Mouse (Mus musculus) forebrain, embryonic 13.5 days (tissue): ENCODE data around the gene Hbb-bh1. TPM values are rescaled to one million over a fixed set of nuclear protein-coding genes. Genes with fewer than 3 reads are reported as not detected.
"Not testable (repeated sequence)": the region's sequence is repeated elsewhere in the genome, so short reads cannot be mapped to it uniquely, and the experiment has no call there.

ENCODE experiments used
- ATAC-seq: fragments of 200-750 bp; cut with Nextera tagmentation; 2 replicates; pipeline ENCODE4 v1.8.0; 2017
- H3K27ac ChIP-seq: fragments of 300-500 bp; sonication (generic); 2 replicates; pipeline ENCODE4 v1.5.1; 2015; ENCODE audit warnings: inconsistent platforms, mild to moderate bottlenecking, moderate library complexity
- H3K27me3 ChIP-seq: fragments of 300-500 bp; sonication (generic); 2 replicates; pipeline ENCODE4 v1.6.1; 2015; ENCODE audit warnings: mild to moderate bottlenecking, inconsistent platforms
- H3K36me3 ChIP-seq: fragments of 300-500 bp; sonication (generic); 2 replicates; pipeline ENCODE4 v1.6.1; 2015; ENCODE audit warnings: mild to moderate bottlenecking, inconsistent platforms; ENCODE audit not compliant: poor library complexity, severe bottlenecking
- H3K4me1 ChIP-seq: fragments of 300-500 bp; sonication (generic); 2 replicates; pipeline ENCODE4 v1.6.1; 2015; ENCODE audit warnings: inconsistent platforms
- H3K4me2 ChIP-seq: fragments of 300-500 bp; sonication (generic); 2 replicates; pipeline ENCODE4 v1.6.1; 2015; ENCODE audit warnings: inconsistent platforms, mild to moderate bottlenecking, moderate library complexity
- H3K4me3 ChIP-seq: fragments of 300-500 bp; sonication (generic); 2 replicates; pipeline ENCODE4 v1.5.1; 2015; ENCODE audit warnings: mild to moderate bottlenecking, inconsistent platforms
- H3K9ac ChIP-seq: fragments of 300-500 bp; sonication (generic); 2 replicates; pipeline ENCODE4 v1.6.1; 2015; ENCODE audit warnings: mild to moderate bottlenecking, inconsistent platforms
- H3K9me3 ChIP-seq: fragments of 300-500 bp; sonication (generic); replicated peaks from 2 replicates; pipeline ENCODE4 v1.6.1; 2016; ENCODE audit warnings: inconsistent platforms
- WGBS: fragments of 180-500 bp; shearing (Covaris S2); methylation state at CpG from one replicate; pipeline ENCODE4 v1.1.7; 2015; 5-methylcytosine and 5-hydroxymethylcytosine counted together
- polyA plus RNA-seq: library from polyadenylated mRNA; unstranded; fragments of >200 nt; fragmentation: Nextera tagmentation; extraction: Ambion mirVana; gene quantifications from 2 replicates; pipeline ENCODE4 v1.2.1, GENCODE M21; 2015

The Hbb-bh1 gene
- polyA plus RNA-seq, 1 experiment from 2014 or later: 32.1 TPM

GRCm38 (mm10) chr7:103840268-103840667 is 2.7 kb downstream of the Hbb-bh1 start, which contains the start of gene Hbb-bh2:
TSS of gene Hbb-bh2 (minus strand) at chr7:103840520.
- WGBS: 74% methylated on average over 3 of the region's 3 CpGs

GRCm38 (mm10) chr7:103827808-103828207 is 15.2 kb downstream of the Hbb-bh1 start, which contains the start of gene Hbb-bs:
TSS of gene Hbb-bs (minus strand) at chr7:103828096.
- no peak within 1 kb of the TSS for H3K4me2 ChIP-seq
- no peak within 1 kb of the TSS for H3K9ac ChIP-seq
- no peaks in the 10 kb centered on the region for H3K27me3 ChIP-seq
- 97% methylated on average over 4 of the region's 4 CpGs for WGBS
- H3K9me3 ChIP-seq: no peaks in the 10 kb centered on the region
- no peaks in the 10 kb centered on the region for H3K36me3 ChIP-seq
- no peak within 1 kb of the TSS for H3K27ac ChIP-seq
- no peak for ATAC-seq
- H3K4me3 ChIP-seq: no peak within 1 kb of the TSS
- H3K4me1 ChIP-seq: no peaks in the 10 kb centered on the region

More at GRCm38 (mm10) chr7:103840268-103840667, 2.7 kb downstream of the Hbb-bh1 start, which contains the start of gene Hbb-bh2:
- ATAC-seq: no peak
- H3K27ac ChIP-seq: no peak within 1 kb of the TSS
- H3K4me1 ChIP-seq: no peaks in the 10 kb centered on the region
- H3K27me3 ChIP-seq: no peaks in the 10 kb centered on the region
- H3K4me2 ChIP-seq: no peak within 1 kb of the TSS
- no peak within 1 kb of the TSS for H3K9ac ChIP-seq
- H3K36me3 ChIP-seq: no peaks in the 10 kb centered on the region
- no peak within 1 kb of the TSS for H3K4me3 ChIP-seq
- H3K9me3 ChIP-seq: no peaks in the 10 kb centered on the region

GRCm38 (mm10) chr7:103827139-103827538 is 15.8 kb downstream of the Hbb-bh1 start:
- whole genome bisulfite sequencing: no CpG with 5 or more reads among the region's 2 CpGs
- H3K9ac ChIP-seq, H3K36me3 ChIP-seq, ATAC-seq, H3K9me3 ChIP-seq, H3K27me3 ChIP-seq, H3K4me1 ChIP-seq, H3K27ac ChIP-seq, H3K4me3 ChIP-seq, H3K4me2 ChIP-seq: not testable (repeated sequence)

GRCm38 (mm10) chr7:103826255-103826887 is 16.6 kb downstream of the Hbb-bh1 start:
- ATAC-seq: no peak
- 66% methylated on average over 3 of the region's 3 CpGs for WGBS
- Histone ChIP-seq H3K4me1 (no peaks in the 10 kb centered on the region), H3K27me3 (no peaks in the 10 kb centered on the region), H3K9ac (no peak overlapping the region), H3K4me2 (no peak overlapping the region), H3K4me3 (no peak overlapping the region), H3K9me3 (no peaks in the 10 kb centered on the region), H3K27ac (no peak overlapping the region), H3K36me3 (no peaks in the 10 kb centered on the region)

GRCm38 (mm10) chr7:103825536-103826254 is 17.3 kb downstream of the Hbb-bh1 start:
- no peak for ATAC-seq
- Histone ChIP-seq H3K4me3 (no peak overlapping the region), H3K36me3 (no peaks in the 10 kb centered on the region), H3K9me3 (no peaks in the 10 kb centered on the region), H3K4me2 (no peak overlapping the region), H3K27ac (no peak overlapping the region), H3K9ac (no peak overlapping the region), H3K4me1 (no peaks in the 10 kb centered on the region), H3K27me3 (no peaks in the 10 kb centered on the region)
- WGBS: 92% methylated on average over 3 of the region's 3 CpGs

- no peak for ATAC-seq
- no peaks in the 10 kb centered on the region for H3K27me3 ChIP-seq
- H3K9me3 ChIP-seq: no peaks in the 10 kb centered on the region
- H3K4me1 ChIP-seq: no peaks in the 10 kb centered on the region
- H3K27ac ChIP-seq: no peak overlapping the region
- no peak overlapping the region for H3K4me3 ChIP-seq
- 86% methylated on average over 2 of the region's 2 CpGs for WGBS
- no peak overlapping the region for H3K4me2 ChIP-seq
- no peak overlapping the region for H3K9ac ChIP-seq
- no peaks in the 10 kb centered on the region for H3K36me3 ChIP-seq
Measured at GRCm38 (mm10) chr7:103824597-103824996, 18.4 kb downstream of the Hbb-bh1 start.

- not testable (repeated sequence) for H3K4me3 ChIP-seq, H3K36me3 ChIP-seq, H3K4me2 ChIP-seq, H3K27ac ChIP-seq, ATAC-seq, H3K9ac ChIP-seq, H3K4me1 ChIP-seq, H3K9me3 ChIP-seq, H3K27me3 ChIP-seq
- 80% methylated on average over 1 of the region's 2 CpGs for WGBS
Measured at GRCm38 (mm10) chr7:103815085-103815484, 27.9 kb downstream of the Hbb-bh1 start.

GRCm38 (mm10) chr7:103813766-103814165 is 29.2 kb downstream of the Hbb-bh1 start, which contains the start of gene Hbb-bt:
TSS of gene Hbb-bt (minus strand) at chr7:103813996.
- no peak for ATAC-seq
- H3K36me3 ChIP-seq: no peaks in the 10 kb centered on the region
- H3K4me1 ChIP-seq: no peaks in the 10 kb centered on the region
- H3K4me2 ChIP-seq: no peak within 1 kb of the TSS
- no peaks in the 10 kb centered on the region for H3K27me3 ChIP-seq
- no peak within 1 kb of the TSS for H3K4me3 ChIP-seq
- no peak within 1 kb of the TSS for H3K27ac ChIP-seq
- H3K9me3 ChIP-seq: no peaks in the 10 kb centered on the region
- H3K9ac ChIP-seq: no peak within 1 kb of the TSS
- 91% methylated on average over 3 of the region's 3 CpGs for WGBS

GRCm38 (mm10) chr7:103813152-103813551 is 29.8 kb downstream of the Hbb-bh1 start:
- no CpG with 5 or more reads among the region's 3 CpGs for WGBS
- not testable (repeated sequence) for H3K4me2 ChIP-seq

GRCm38 (mm10) chr7:103812174-103812573 is 30.8 kb downstream of the Hbb-bh1 start:
- H3K27ac ChIP-seq: no peak overlapping the region
- H3K27me3 ChIP-seq: no peaks in the 10 kb centered on the region
- no peaks in the 10 kb centered on the region for H3K4me1 ChIP-seq
- ATAC-seq: no peak
- H3K9me3 ChIP-seq: no peaks in the 10 kb centered on the region
- H3K4me2 ChIP-seq: no peak overlapping the region
- no peaks in the 10 kb centered on the region for H3K36me3 ChIP-seq
- H3K4me3 ChIP-seq: no peak overlapping the region
- no peak overlapping the region for H3K9ac ChIP-seq
- 86% methylated on average over 1 of the region's 1 CpGs for WGBS

More at GRCm38 (mm10) chr7:103813152-103813551, 29.8 kb downstream of the Hbb-bh1 start:
- not testable (repeated sequence) for ATAC-seq, H3K9me3 ChIP-seq, H3K36me3 ChIP-seq, H3K4me1 ChIP-seq, H3K27ac ChIP-seq, H3K9ac ChIP-seq, H3K4me3 ChIP-seq, H3K27me3 ChIP-seq

- no peak for ATAC-seq
- H3K27me3 ChIP-seq: no peaks in the 10 kb centered on the region
- no peak overlapping the region for H3K4me3 ChIP-seq
- no peaks in the 10 kb centered on the region for H3K9me3 ChIP-seq
- no peaks in the 10 kb centered on the region for H3K4me1 ChIP-seq
- no peaks in the 10 kb centered on the region for H3K36me3 ChIP-seq
- WGBS: 80% methylated on average over 1 of the region's 1 CpGs
- no peak overlapping the region for H3K9ac ChIP-seq
- H3K4me2 ChIP-seq: no peak overlapping the region
- no peak overlapping the region for H3K27ac ChIP-seq
Measured at GRCm38 (mm10) chr7:103811223-103811845, 31.6 kb downstream of the Hbb-bh1 start.

GRCm38 (mm10) chr7:103810746-103811145 is 32.2 kb downstream of the Hbb-bh1 start:
- 83% methylated on average over 3 of the region's 3 CpGs for WGBS
- Histone ChIP-seq H3K27me3 (no peaks in the 10 kb centered on the region), H3K9me3 (no peaks in the 10 kb centered on the region), H3K4me3 (no peak overlapping the region), H3K4me1 (no peaks in the 10 kb centered on the region), H3K4me2 (no peak overlapping the region), H3K9ac (no peak overlapping the region), H3K36me3 (no peaks in the 10 kb centered on the region), H3K27ac (no peak overlapping the region)
- no peak for ATAC-seq
